Mouse (Mus musculus): ENCODE measurements around the gene Lancl1. TPM values are rescaled to one million over a fixed set of nuclear protein-coding genes. Genes with fewer than 3 reads are reported as not detected.

The Lancl1 gene
- total RNA-seq, 1 experiment from 2014 or later, result 17.7 TPM

GRCm38 (mm10) chr1:67022051-67022450 is 16.6 kb downstream of the Lancl1 start:
- no peak for ATAC-seq (ENCODE audit: extremely low read depth, insufficient number of reproducible peaks, low FRiP score, poor library complexity, severe bottlenecking)

GRCm38 (mm10) chr1:67020637-67021161 is 18.0 kb downstream of the Lancl1 start:
- no peak for ATAC-seq (ENCODE audit: extremely low read depth, insufficient number of reproducible peaks, low FRiP score, poor library complexity, severe bottlenecking)

GRCm38 (mm10) chr1:67017101-67017870 is 21.4 kb downstream of the Lancl1 start:
- ATAC-seq (ENCODE audit: extremely low read depth, insufficient number of reproducible peaks, low FRiP score, poor library complexity, severe bottlenecking), result no peak

- ATAC-seq (ENCODE audit: extremely low read depth, insufficient number of reproducible peaks, low FRiP score, poor library complexity, severe bottlenecking), result 0 out of 2 replicates have a peak, but pooled peaks have one; percentile 16
Measured at GRCm38 (mm10) chr1:67014205-67014604, 24.5 kb downstream of the Lancl1 start.

GRCm38 (mm10) chr1:67010520-67010919 is 28.2 kb downstream of the Lancl1 start:
- no peak for ATAC-seq (ENCODE audit: extremely low read depth, insufficient number of reproducible peaks, low FRiP score, poor library complexity, severe bottlenecking)

GRCm38 (mm10) chr1:67003699-67004098 is 35.0 kb downstream of the Lancl1 start:
- no peak for ATAC-seq (ENCODE audit: extremely low read depth, insufficient number of reproducible peaks, low FRiP score, poor library complexity, severe bottlenecking)

- no peak for ATAC-seq (ENCODE audit: extremely low read depth, insufficient number of reproducible peaks, low FRiP score, poor library complexity, severe bottlenecking)
Measured at GRCm38 (mm10) chr1:67002226-67002625, 36.4 kb downstream of the Lancl1 start.

GRCm38 (mm10) chr1:67001367-67001766 is 37.3 kb downstream of the Lancl1 start:
- no peak for ATAC-seq (ENCODE audit: extremely low read depth, insufficient number of reproducible peaks, low FRiP score, poor library complexity, severe bottlenecking)

GRCm38 (mm10) chr1:67000484-67000883 is 38.2 kb downstream of the Lancl1 start:
- no peak for ATAC-seq (ENCODE audit: extremely low read depth, insufficient number of reproducible peaks, low FRiP score, poor library complexity, severe bottlenecking)

- ATAC-seq (ENCODE audit: extremely low read depth, insufficient number of reproducible peaks, low FRiP score, poor library complexity, severe bottlenecking), result no peak
Measured at GRCm38 (mm10) chr1:66998601-66999000, 40.1 kb downstream of the Lancl1 start.

GRCm38 (mm10) chr1:66998188-66998587 is 40.5 kb downstream of the Lancl1 start:
- ATAC-seq (ENCODE audit: extremely low read depth, insufficient number of reproducible peaks, low FRiP score, poor library complexity, severe bottlenecking), result no peak

GRCm38 (mm10) chr1:66996819-66997218 is 41.9 kb downstream of the Lancl1 start:
- no peak for ATAC-seq (ENCODE audit: extremely low read depth, insufficient number of reproducible peaks, low FRiP score, poor library complexity, severe bottlenecking)

GRCm38 (mm10) chr1:66992764-66993163 is 45.9 kb downstream of the Lancl1 start:
- ATAC-seq (ENCODE audit: extremely low read depth, insufficient number of reproducible peaks, low FRiP score, poor library complexity, severe bottlenecking), result 0 out of 2 replicates have a peak, but pooled peaks have one; percentile 36

GRCm38 (mm10) chr1:66987558-66988190 is 51.0 kb downstream of the Lancl1 start:
- peak; percentile 58; the same call in 1 of the 2 replicates for ATAC-seq (ENCODE audit: extremely low read depth, insufficient number of reproducible peaks, low FRiP score, poor library complexity, severe bottlenecking)

GRCm38 (mm10) chr1:66985906-66986305 is 52.8 kb downstream of the Lancl1 start:
- ATAC-seq (ENCODE audit: extremely low read depth, insufficient number of reproducible peaks, low FRiP score, poor library complexity, severe bottlenecking), result no peak

GRCm38 (mm10) chr1:66985129-66985698 is 53.5 kb downstream of the Lancl1 start:
- no peak for ATAC-seq (ENCODE audit: extremely low read depth, insufficient number of reproducible peaks, low FRiP score, poor library complexity, severe bottlenecking)

- no peak for ATAC-seq (ENCODE audit: extremely low read depth, insufficient number of reproducible peaks, low FRiP score, poor library complexity, severe bottlenecking)
Measured at GRCm38 (mm10) chr1:66980129-66980528, 58.5 kb downstream of the Lancl1 start.

- no peak for ATAC-seq (ENCODE audit: extremely low read depth, insufficient number of reproducible peaks, low FRiP score, poor library complexity, severe bottlenecking)
Measured at GRCm38 (mm10) chr1:66975456-66975855, 63.2 kb downstream of the Lancl1 start.

- ATAC-seq (ENCODE audit: extremely low read depth, insufficient number of reproducible peaks, low FRiP score, poor library complexity, severe bottlenecking), result no peak
Measured at GRCm38 (mm10) chr1:66964857-66965256, 73.8 kb downstream of the Lancl1 start.
